Mouse (Mus musculus): ENCODE data around the gene Cntn4.

GRCm38 (mm10) chr6:106381288-106382025, 704.0 kb downstream of the Cntn4 start:
- TF ChIP-seq CTCF (IDR thresholded peaks at IDR 0.05; ENCODE audit: low read depth) (no peak), EP300 (IDR thresholded peaks at IDR 0.05; ENCODE audit: low read depth) (no peak)
